Mouse (Mus musculus) kidney, postnatal 10 days (tissue): ENCODE data around the gene Ets2.

Experiments
- DNase-seq: peaks from one replicate; pipeline ENCODE4 v3.0.0; 2021; ENCODE audit warnings: mixed read lengths

Ets2 gene

GRCm38 (mm10) chr16:95770402-95770801, 68.5 kb downstream of the Ets2 start:
- no peak for DNase-seq
